Mouse (Mus musculus): Measurements from ENCODE around the gene Nemf. TPM values are rescaled to one million over a fixed set of nuclear protein-coding genes. Genes with fewer than 3 reads are reported as not detected.

Nemf gene
- polyA plus RNA-seq, 1 experiment from 2014 or later: 44.5 TPM

- peak; percentile 78 for TF ChIP-seq CTCF (IDR thresholded peaks at IDR 0.05)
- ATAC-seq (no peak), DNase-seq (ENCODE audit: low read depth, low spot score) (no peak)
- no peaks in the 10 kb centered on the region for H3K27me3 ChIP-seq
- POLR2A ChIA-PET: no interaction called here
- in situ Hi-C loops (cut with MboI; ENCODE audit: low pct_unique_long_range_greater_than_20kb): no loop called here
- CTCF ChIA-PET: interaction anchor here (0.6 to 3.2 kb wide), 13 partner anchors 9 to 136 kb away, joined by 3 to 15 read pairs (median 3); no protein-coding TSS in a partner anchor
Measured at GRCm38 (mm10) chr12:69333547-69333946, 23.4 kb downstream of the Nemf start.

DNA sequence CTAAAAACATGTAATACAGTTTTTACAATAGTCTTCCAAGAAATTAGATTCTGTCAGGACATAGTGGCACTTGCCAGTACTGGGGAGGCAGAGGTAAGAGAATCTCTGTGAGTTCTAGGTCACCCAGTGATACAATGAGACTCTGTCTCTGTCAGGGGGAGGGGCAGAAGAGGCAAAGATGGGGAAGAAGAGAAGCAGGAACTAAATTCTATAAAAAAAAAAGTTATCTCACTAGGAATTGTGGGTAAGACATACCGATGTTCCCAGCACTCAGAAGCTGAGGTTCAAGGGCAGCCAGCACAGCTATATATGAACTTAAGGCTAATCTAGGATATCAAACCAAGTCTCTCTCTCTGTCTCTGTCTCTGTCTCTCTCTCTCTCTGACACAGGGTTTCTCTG lies 24.8 kb downstream of the Nemf start:
- ATAC-seq: no peak
- in situ Hi-C loops (cut with MboI; ENCODE audit: low pct_unique_long_range_greater_than_20kb): no loop called here
- ChIA-PET CTCF (interaction anchor here (3.2 kb wide), 1 partner anchor 8 kb away, joined by 15 read pairs; no protein-coding TSS in a partner anchor), POLR2A (no interaction called here)
- no peak for DNase-seq (ENCODE audit: low read depth, low spot score)
- TF ChIP-seq CTCF (IDR thresholded peaks at IDR 0.05): no peak
- H3K27me3 ChIP-seq: no peaks in the 10 kb centered on the region

DNA sequence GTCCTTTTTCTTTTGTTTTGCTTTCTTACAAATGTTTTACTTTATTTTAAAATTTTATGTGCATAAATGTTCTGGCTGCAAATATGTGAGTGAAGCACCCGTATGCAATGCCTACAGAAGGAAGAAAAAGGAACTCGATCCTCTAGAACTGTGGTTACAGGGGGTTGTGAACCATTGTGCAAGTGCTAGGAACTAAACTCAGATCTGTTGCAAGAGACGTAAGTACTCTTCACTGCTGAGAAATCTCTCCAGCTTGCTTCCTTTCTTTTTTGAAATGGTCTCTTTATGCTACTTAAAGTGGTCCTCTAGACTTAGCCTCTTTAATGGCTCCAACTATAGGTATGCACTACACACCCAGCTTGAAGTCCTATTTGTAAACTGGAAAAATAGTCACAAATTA lies 25.8 kb downstream of the Nemf start:
- POLR2A ChIA-PET: no interaction called here

GRCm38 (mm10) chr12:69318431-69318830 lies 38.5 kb downstream of the Nemf start:
- POLR2A ChIA-PET: interaction anchor here (0.6 kb wide), 1 partner anchor 16 kb away, joined by 3 read pairs; no protein-coding TSS in a partner anchor
- TF ChIP-seq CTCF (IDR thresholded peaks at IDR 0.05): no peak
- ATAC-seq: no peak
- CTCF ChIA-PET: interaction anchor here (1.1 kb wide), 1 partner anchor 8 kb away, joined by 3 read pairs; no protein-coding TSS in a partner anchor
- no peaks in the 10 kb centered on the region for H3K27me3 ChIP-seq
- no peak for DNase-seq (ENCODE audit: low read depth, low spot score)
- in situ Hi-C loops (cut with MboI; ENCODE audit: low pct_unique_long_range_greater_than_20kb): no loop called here

More for the DNA sequence above, 25.8 kb downstream of the Nemf start:
- CTCF ChIA-PET: interaction anchor here (1.1 kb wide), 1 partner anchor 20 kb away, joined by 4 read pairs; no protein-coding TSS in a partner anchor
- DNase-seq (ENCODE audit: low read depth, low spot score) (no peak), ATAC-seq (no peak)
- in situ Hi-C loops (cut with MboI; ENCODE audit: low pct_unique_long_range_greater_than_20kb): no loop called here
- H3K27me3 ChIP-seq: no peaks in the 10 kb centered on the region
- no peak for TF ChIP-seq CTCF (IDR thresholded peaks at IDR 0.05)

DNA sequence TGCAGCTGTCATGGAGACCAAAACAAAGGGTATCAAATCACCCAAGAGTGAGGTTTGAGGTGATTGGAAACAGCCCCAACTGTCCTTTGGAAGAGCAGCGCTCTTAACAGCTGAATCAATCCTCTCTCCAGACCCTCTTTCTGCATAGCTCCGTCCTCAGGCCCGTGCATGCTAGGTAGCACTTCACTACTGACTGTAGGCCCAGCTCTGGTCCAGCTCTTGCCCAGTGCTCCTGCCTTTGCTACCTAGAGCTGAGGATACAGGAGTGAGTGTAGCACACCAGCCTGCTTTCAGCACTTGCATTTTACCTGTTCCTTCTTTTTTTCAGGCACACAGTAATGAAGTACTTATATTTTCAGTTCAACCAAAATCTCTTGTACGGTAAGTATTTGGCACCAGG lies 47.3 kb downstream of the Nemf start:
- in situ Hi-C loops (cut with MboI; ENCODE audit: low pct_unique_long_range_greater_than_20kb): loop anchor here (5.0 kb wide), 2 partner anchors 97 to 158 kb away; no protein-coding TSS in a partner anchor
- ChIA-PET CTCF (interaction anchor here (1.1 to 2.1 kb wide), 3 partner anchors 11 to 42 kb away, joined by 3 to 5 read pairs (median 3); no protein-coding TSS in a partner anchor), POLR2A (no interaction called here)
- ATAC-seq (no peak), DNase-seq (ENCODE audit: low read depth, low spot score) (no peak)
- TF ChIP-seq CTCF (IDR thresholded peaks at IDR 0.05): no peak
- H3K27me3 ChIP-seq: no peaks in the 10 kb centered on the region

DNA sequence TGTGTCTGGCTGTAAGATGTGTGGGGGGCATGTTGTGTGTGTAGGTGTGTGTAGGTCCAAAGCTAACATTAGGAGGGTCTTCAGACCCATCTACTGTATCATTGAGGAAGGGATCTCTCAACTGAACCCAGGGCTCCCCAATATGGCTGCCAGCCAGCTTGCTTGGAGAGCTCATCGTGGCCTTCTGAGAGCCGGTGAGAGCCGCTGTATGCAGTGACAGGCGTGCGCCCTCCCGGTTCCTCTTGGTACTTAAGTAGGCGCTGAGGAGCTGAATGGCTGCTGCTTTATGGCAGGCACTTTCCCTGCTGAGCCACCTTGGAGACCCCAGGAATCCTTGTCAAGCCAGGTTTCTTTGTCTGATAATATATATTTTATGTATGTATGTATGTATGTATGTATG lies 50.6 kb downstream of the Nemf start:
- in situ Hi-C loops (cut with MboI; ENCODE audit: low pct_unique_long_range_greater_than_20kb): loop anchor here (5.0 kb wide), 1 partner anchor 94 kb away; no protein-coding TSS in a partner anchor
- CTCF ChIA-PET: interaction anchor here (1.3 kb wide), 1 partner anchor 14 kb away, joined by 4 read pairs; no protein-coding TSS in a partner anchor
- H3K27me3 ChIP-seq: no peaks in the 10 kb centered on the region
- DNase-seq (ENCODE audit: low read depth, low spot score) (no peak), ATAC-seq (no peak)
- no peak for TF ChIP-seq CTCF (IDR thresholded peaks at IDR 0.05)
- POLR2A ChIA-PET: no interaction called here

GRCm38 (mm10) chr12:69304051-69304450 lies 52.9 kb downstream of the Nemf start:
- DNase-seq (ENCODE audit: low read depth, low spot score) (no peak), ATAC-seq (no peak)
- ChIA-PET CTCF (no interaction called here), POLR2A (no interaction called here)
- in situ Hi-C loops (cut with MboI; ENCODE audit: low pct_unique_long_range_greater_than_20kb): no loop called here
- H3K27me3 ChIP-seq: no peaks in the 10 kb centered on the region
- no peak for TF ChIP-seq CTCF (IDR thresholded peaks at IDR 0.05)

DNA sequence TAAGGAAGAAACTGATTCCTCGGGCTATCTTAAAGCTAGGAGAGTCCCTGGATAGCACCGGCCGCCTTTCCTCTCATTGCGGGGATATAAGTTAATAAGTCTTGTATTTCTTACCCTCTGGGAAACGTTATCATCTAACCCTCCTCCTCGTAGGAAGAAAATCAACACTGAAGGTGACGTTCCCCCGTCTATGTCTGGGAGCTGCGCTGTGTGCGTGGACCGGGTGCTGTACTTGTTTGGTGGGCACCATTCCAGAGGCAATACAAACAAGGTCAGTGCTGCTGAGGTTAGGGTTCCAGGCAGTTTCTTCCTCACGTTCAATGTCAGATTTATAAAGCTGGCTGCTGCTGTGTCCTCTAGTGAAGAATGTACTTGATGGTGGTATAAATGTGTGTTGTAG lies 54.8 kb downstream of the Nemf start:
- in situ Hi-C loops (cut with MboI; ENCODE audit: low pct_unique_long_range_greater_than_20kb): no loop called here
- ATAC-seq: no peak
- no peak for TF ChIP-seq CTCF (IDR thresholded peaks at IDR 0.05)
- no peak for DNase-seq (ENCODE audit: low read depth, low spot score)
- CTCF ChIA-PET: no interaction called here
- POLR2A ChIA-PET: interaction anchor here (0.6 to 0.7 kb wide), 2 partner anchors 20 to 86 kb away, joined by 3 read pairs; no protein-coding TSS in a partner anchor
- H3K27me3 ChIP-seq: no peaks in the 10 kb centered on the region

- in situ Hi-C loops (cut with MboI; ENCODE audit: low pct_unique_long_range_greater_than_20kb): no loop called here
- no peak for TF ChIP-seq CTCF (IDR thresholded peaks at IDR 0.05)
- DNase-seq (ENCODE audit: low read depth, low spot score) (no peak), ATAC-seq (no peak)
- ChIA-PET POLR2A (interaction anchor here (0.7 kb wide), 1 partner anchor 63 kb away, joined by 3 read pairs; no protein-coding TSS in a partner anchor), CTCF (no interaction called here)
- H3K27me3 ChIP-seq: no peaks in the 10 kb centered on the region
Measured at GRCm38 (mm10) chr12:69300391-69300790, 56.6 kb downstream of the Nemf start.

- TF ChIP-seq CTCF (IDR thresholded peaks at IDR 0.05): no peak
- POLR2A ChIA-PET: no interaction called here
- in situ Hi-C loops (cut with MboI; ENCODE audit: low pct_unique_long_range_greater_than_20kb): no loop called here
- no peak for DNase-seq (ENCODE audit: low read depth, low spot score)
- CTCF ChIA-PET: interaction anchor here (1.3 kb wide), 1 partner anchor 14 kb away, joined by 3 read pairs; no protein-coding TSS in a partner anchor
- H3K27me3 ChIP-seq: no peaks in the 10 kb centered on the region
- no peak for ATAC-seq
Measured at GRCm38 (mm10) chr12:69299831-69300230, 57.1 kb downstream of the Nemf start.

DNA sequence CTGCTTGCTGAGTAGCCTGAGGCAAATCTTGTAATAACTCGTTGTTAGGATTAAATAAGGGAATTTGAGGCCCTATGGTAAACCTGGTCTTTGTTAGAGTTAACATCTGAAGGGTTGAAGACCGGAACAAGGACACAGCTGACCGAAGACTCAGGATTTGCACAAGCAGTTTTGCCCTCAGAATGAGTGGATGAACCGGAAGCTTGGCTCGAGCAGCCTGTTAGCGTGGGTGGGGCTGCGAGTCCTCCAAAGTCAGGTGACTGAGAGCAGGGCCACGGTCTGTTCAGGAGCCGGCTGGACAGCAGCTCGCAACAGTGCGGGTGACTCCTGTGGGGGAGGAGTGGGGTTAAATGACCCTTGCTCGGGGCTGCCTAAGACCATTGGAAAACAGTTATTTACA lies 57.7 kb downstream of the Nemf start:
- ChIA-PET POLR2A (no interaction called here), CTCF (interaction anchor here (1.3 kb wide), 1 partner anchor 15 kb away, joined by 3 read pairs; no protein-coding TSS in a partner anchor)
- no peak for TF ChIP-seq CTCF (IDR thresholded peaks at IDR 0.05)
- H3K27me3 ChIP-seq: no peaks in the 10 kb centered on the region
- DNase-seq (ENCODE audit: low read depth, low spot score): no peak
- no peak for ATAC-seq
- in situ Hi-C loops (cut with MboI; ENCODE audit: low pct_unique_long_range_greater_than_20kb): no loop called here

Data from Patski (cell line).